Mouse (Mus musculus): ENCODE measurements around the gene Nasp. TPM values are rescaled to one million over a fixed set of nuclear protein-coding genes. Genes with fewer than 3 reads are reported as not detected.

Gene Nasp
- polyA plus RNA-seq, 1 experiment, result 20.0 TPM

DNA sequence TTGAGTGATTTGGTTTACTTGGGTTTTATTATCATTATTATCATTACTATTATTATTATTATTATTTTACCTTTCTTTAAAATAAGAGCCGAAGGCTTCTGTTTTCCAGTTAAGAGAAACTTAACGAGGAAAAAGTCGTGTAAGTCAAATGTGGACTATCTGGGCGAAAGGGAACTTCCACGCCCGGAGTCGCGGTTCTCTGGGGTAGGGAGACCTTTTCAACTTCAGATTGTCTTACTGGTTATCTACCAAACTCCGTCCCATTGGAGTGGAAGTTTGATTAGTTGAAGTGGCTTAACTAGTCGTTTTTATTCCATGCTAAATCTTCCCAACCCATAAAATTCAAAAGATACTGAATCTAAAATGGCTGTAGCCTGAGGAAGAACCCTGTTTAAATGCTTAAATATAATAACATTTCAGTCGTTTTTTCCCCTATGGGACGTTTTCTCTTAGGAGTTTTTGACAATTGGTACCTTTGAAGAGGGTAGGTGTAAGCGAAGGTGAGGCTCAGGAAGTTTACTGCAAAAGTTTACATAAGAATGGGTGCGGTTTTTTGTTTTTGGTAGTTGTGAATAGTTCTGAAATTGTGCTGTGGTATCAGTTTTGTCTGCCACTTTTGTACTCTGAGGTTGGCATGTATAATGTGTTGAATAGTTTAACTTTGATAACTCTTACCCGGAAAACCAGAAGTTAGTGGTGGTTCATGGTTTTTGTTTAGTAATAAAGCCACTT, 69.4 kb downstream of the Nasp start:
- Histone ChIP-seq H3K36me3 (ENCODE audit: control insufficient read depth, insufficient read depth) (peaks cover 3% of the 10 kb centered on the region), H3K27me3 (ENCODE audit: control insufficient read depth, insufficient read depth, insufficient read length) (no peaks in the 10 kb centered on the region), H3K79me2 (ENCODE audit: control insufficient read depth, insufficient read depth) (peaks cover 70% of the 10 kb centered on the region), H3ac (ENCODE audit: control insufficient read depth, insufficient read length) (peak overlapping the region; percentile 46), H3K4me3 (peak overlapping the region; percentile 66), H3K4me2 (ENCODE audit: low read depth) (peak overlapping the region; percentile 89)
- TF ChIP-seq POLR2AphosphoS2 (IDR thresholded peaks at IDR 0.05; ENCODE audit: insufficient read length, low read depth) (no peak), CEBPB (IDR thresholded peaks at IDR 0.05; ENCODE audit: insufficient read depth, poor library complexity, severe bottlenecking) (no peak), SRF (IDR thresholded peaks at IDR 0.05; ENCODE audit: control insufficient read depth, insufficient read length, low read depth) (no peak), MYOG (IDR thresholded peaks at IDR 0.05; ENCODE audit: control insufficient read depth in 1 of 3, insufficient read depth in 1 of 3, insufficient read length in 2 of 3, low read depth in 2 of 3) (no peak), MYOD1 (IDR thresholded peaks at IDR 0.05; ENCODE audit: control insufficient read depth in 1 of 3, insufficient read length in 2 of 3, low read depth in 2 of 3) (no peak), TCF12 (IDR thresholded peaks at IDR 0.05; ENCODE audit: insufficient read depth, poor library complexity, severe bottlenecking) (no peak), MAX (IDR thresholded peaks at IDR 0.05; ENCODE audit: low read depth) (no peak), POLR2A (IDR thresholded peaks at IDR 0.05; ENCODE audit: insufficient read length, low read depth) (no peak), E2F4 (IDR thresholded peaks at IDR 0.05; ENCODE audit: insufficient read depth) (no peak), TCF3 (IDR thresholded peaks at IDR 0.05; ENCODE audit: insufficient read length, low read depth) (no peak)

DNA sequence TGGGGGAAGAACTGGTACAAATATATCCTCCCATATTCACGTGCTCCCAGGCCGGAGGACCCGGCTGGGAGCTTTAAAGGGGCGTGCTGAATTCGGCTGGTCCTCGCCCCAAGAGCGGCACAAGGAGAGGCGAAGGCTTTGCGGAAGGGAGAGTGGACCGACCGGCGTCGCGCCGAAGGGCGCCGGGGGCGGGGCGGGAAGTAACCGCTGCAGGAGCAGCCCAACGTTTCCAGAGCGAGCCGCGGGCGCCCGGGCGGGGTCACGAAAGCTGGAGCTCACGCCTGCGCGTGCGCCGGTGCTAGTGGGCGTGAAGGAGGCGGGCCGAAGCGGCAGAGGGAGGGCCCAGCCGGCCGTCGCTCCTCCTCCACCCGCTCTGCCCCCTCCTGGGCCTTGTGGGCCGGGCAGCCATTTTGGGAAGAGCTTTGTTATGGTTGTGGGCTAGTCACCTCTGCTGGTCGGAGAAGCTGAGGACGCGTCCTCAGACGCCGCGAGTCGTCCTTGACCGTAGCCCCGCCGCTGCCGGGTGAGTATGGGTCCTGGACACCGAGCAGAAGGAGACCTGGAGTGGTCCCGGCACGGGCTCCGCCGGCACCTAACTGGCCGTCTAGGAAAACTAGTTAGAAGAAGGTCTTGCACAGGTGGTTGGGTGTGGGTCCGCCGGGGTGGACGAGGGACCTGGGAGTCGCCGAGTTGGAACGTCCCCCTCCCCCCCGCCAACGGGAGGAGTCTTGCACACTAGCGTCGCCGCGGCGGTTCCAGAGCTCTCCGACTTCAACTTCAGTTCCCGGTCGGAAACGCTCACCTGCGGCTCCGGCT, 70.2 kb downstream of the Nasp start, which contains the start of gene Gpbp1l1:
Gene Gpbp1l1, plus strand, starts transcription at position 353 of the 816 bp plus-strand sequence.
- H3K79me2 ChIP-seq (ENCODE audit: control insufficient read depth, insufficient read depth), result peaks cover 62% of the 10 kb centered on the region
- no peaks in the 10 kb centered on the region for H3K27me3 ChIP-seq (ENCODE audit: control insufficient read depth, insufficient read depth, insufficient read length)
- peaks cover 8% of the 10 kb centered on the region for H3K36me3 ChIP-seq (ENCODE audit: control insufficient read depth, insufficient read depth)
- H3K4me2 ChIP-seq (ENCODE audit: low read depth), result peak within 1 kb of the TSS; percentile 92
- H3ac ChIP-seq (ENCODE audit: control insufficient read depth, insufficient read length), result peak within 1 kb of the TSS; percentile 46
- H3K4me3 ChIP-seq, result peak within 1 kb of the TSS; percentile 66
- TF ChIP-seq MYOD1 (IDR thresholded peaks at IDR 0.05; ENCODE audit: control insufficient read depth in 1 of 3, insufficient read length in 2 of 3, low read depth in 2 of 3) (no peak), SRF (IDR thresholded peaks at IDR 0.05; ENCODE audit: control insufficient read depth, insufficient read length, low read depth) (peak; percentile 51), E2F4 (IDR thresholded peaks at IDR 0.05; ENCODE audit: insufficient read depth) (no peak), REST (IDR thresholded peaks at IDR 0.05; ENCODE audit: insufficient read depth, insufficient read length) (no peak), MYOG (IDR thresholded peaks at IDR 0.05; ENCODE audit: control insufficient read depth in 1 of 3, insufficient read depth in 1 of 3, insufficient read length in 2 of 3, low read depth in 2 of 3) (no peak), USF1 (IDR thresholded peaks at IDR 0.05; ENCODE audit: low read depth) (no peak), POLR2A (IDR thresholded peaks at IDR 0.05; ENCODE audit: insufficient read length, low read depth) (peak; percentile 64), POLR2AphosphoS2 (IDR thresholded peaks at IDR 0.05; ENCODE audit: insufficient read length, low read depth) (no peak), MAX (IDR thresholded peaks at IDR 0.05; ENCODE audit: low read depth) (no peak), TCF3 (IDR thresholded peaks at IDR 0.05; ENCODE audit: insufficient read length, low read depth) (no peak), CEBPB (IDR thresholded peaks at IDR 0.05; ENCODE audit: insufficient read depth, poor library complexity, severe bottlenecking) (no peak), TCF12 (IDR thresholded peaks at IDR 0.05; ENCODE audit: insufficient read depth, poor library complexity, severe bottlenecking) (no peak)

- Histone ChIP-seq H3ac (ENCODE audit: control insufficient read depth, insufficient read length) (peak overlapping the region; percentile 46), H3K4me3 (peak overlapping the region; percentile 66), H3K79me2 (ENCODE audit: control insufficient read depth, insufficient read depth) (peaks cover 54% of the 10 kb centered on the region), H3K36me3 (ENCODE audit: control insufficient read depth, insufficient read depth) (peaks cover 8% of the 10 kb centered on the region), H3K27me3 (ENCODE audit: control insufficient read depth, insufficient read depth, insufficient read length) (no peaks in the 10 kb centered on the region), H3K4me2 (ENCODE audit: low read depth) (peak overlapping the region; percentile 92)
- TF ChIP-seq POLR2AphosphoS2 (IDR thresholded peaks at IDR 0.05; ENCODE audit: insufficient read length, low read depth) (peak; percentile 82), SRF (IDR thresholded peaks at IDR 0.05; ENCODE audit: control insufficient read depth, insufficient read length, low read depth) (peak; percentile 33), MYOG (IDR thresholded peaks at IDR 0.05; ENCODE audit: control insufficient read depth in 1 of 3, insufficient read depth in 1 of 3, insufficient read length in 2 of 3, low read depth in 2 of 3) (no peak), POLR2A (IDR thresholded peaks at IDR 0.05; ENCODE audit: insufficient read length, low read depth) (peak; percentile 63), USF1 (IDR thresholded peaks at IDR 0.05; ENCODE audit: low read depth) (no peak)
Observed at GRCm38 (mm10) chr4:116556561-116557305, 71.0 kb downstream of the Nasp start.

DNA sequence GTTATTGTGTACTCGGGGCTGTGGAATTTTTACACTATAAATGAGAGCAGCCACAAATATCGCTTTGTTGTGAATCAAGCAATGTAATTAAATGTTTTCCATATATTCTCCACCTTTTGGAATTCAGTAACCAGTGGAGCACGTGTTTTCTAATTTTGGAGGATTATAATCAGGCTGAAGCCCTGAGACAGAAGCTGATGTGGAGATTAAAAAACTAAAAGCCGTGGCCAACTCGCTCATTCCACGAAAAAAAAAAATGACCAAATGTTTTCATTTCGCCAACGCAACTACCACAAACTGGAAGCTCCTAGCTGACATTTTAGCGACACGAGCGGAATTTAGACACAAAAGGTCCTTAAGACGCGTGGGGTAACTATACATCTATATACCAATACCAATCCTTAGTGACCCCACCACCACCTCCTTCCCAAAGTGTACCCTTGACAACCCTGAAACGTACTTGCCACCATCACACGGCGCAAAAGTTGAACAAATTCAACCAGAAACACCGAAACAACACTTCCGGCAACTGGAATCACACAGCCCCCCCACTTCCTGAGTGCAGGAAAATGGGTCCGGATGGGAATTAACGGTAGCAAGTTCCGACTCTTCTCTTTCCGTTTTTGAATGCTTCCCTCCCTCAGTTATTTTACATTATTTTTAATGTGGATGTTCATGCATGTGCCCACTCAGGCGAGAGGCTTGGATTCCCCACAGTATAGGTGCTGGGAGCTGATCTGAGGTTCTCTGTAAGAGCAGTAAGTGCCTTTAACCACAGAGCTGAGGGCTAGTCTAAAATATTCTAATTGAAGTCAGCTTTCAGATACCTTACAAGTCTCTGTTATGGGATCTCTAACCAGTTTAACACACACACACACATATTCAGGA, 72.1 kb downstream of the Nasp start, which contains the start of gene Tmem69:
Gene Tmem69, minus strand, starts transcription at position 524 of the 888 bp plus-strand sequence.
- peaks cover 8% of the 10 kb centered on the region for H3K36me3 ChIP-seq (ENCODE audit: control insufficient read depth, insufficient read depth)
- peak within 1 kb of the TSS; percentile 46 for H3ac ChIP-seq (ENCODE audit: control insufficient read depth, insufficient read length)
- peak within 1 kb of the TSS; percentile 92 for H3K4me2 ChIP-seq (ENCODE audit: low read depth)
- H3K4me3 ChIP-seq, result peak within 1 kb of the TSS; percentile 66
- H3K79me2 ChIP-seq (ENCODE audit: control insufficient read depth, insufficient read depth), result peaks cover 43% of the 10 kb centered on the region
- TF ChIP-seq SRF (IDR thresholded peaks at IDR 0.05; ENCODE audit: control insufficient read depth, insufficient read length, low read depth), result peak; percentile 15
- TF ChIP-seq TCF3 (IDR thresholded peaks at IDR 0.05; ENCODE audit: insufficient read length, low read depth), result no peak
- TF ChIP-seq REST (IDR thresholded peaks at IDR 0.05; ENCODE audit: insufficient read depth, insufficient read length), result no peak
- no peak for TF ChIP-seq MYOG (IDR thresholded peaks at IDR 0.05; ENCODE audit: control insufficient read depth in 1 of 3, insufficient read depth in 1 of 3, insufficient read length in 2 of 3, low read depth in 2 of 3)
- no peak for TF ChIP-seq CEBPB (IDR thresholded peaks at IDR 0.05; ENCODE audit: insufficient read depth, poor library complexity, severe bottlenecking)
- peak; percentile 73 for TF ChIP-seq POLR2AphosphoS2 (IDR thresholded peaks at IDR 0.05; ENCODE audit: insufficient read length, low read depth)
- no peak for TF ChIP-seq USF1 (IDR thresholded peaks at IDR 0.05; ENCODE audit: low read depth)
- TF ChIP-seq MYOD1 (IDR thresholded peaks at IDR 0.05; ENCODE audit: control insufficient read depth in 1 of 3, insufficient read length in 2 of 3, low read depth in 2 of 3), result no peak
- TF ChIP-seq POLR2A (IDR thresholded peaks at IDR 0.05; ENCODE audit: insufficient read length, low read depth), result peak; percentile 56
- TF ChIP-seq TCF12 (IDR thresholded peaks at IDR 0.05; ENCODE audit: insufficient read depth, poor library complexity, severe bottlenecking), result no peak
- TF ChIP-seq E2F4 (IDR thresholded peaks at IDR 0.05; ENCODE audit: insufficient read depth), result no peak
- peak; percentile 45 for TF ChIP-seq MAX (IDR thresholded peaks at IDR 0.05; ENCODE audit: low read depth)
- H3K27me3 ChIP-seq (ENCODE audit: control insufficient read depth, insufficient read depth, insufficient read length), result no peaks in the 10 kb centered on the region

All from myocyte (in vitro differentiated cells).